Mouse (Mus musculus): ENCODE results near the gene Gfm1.

DNA sequence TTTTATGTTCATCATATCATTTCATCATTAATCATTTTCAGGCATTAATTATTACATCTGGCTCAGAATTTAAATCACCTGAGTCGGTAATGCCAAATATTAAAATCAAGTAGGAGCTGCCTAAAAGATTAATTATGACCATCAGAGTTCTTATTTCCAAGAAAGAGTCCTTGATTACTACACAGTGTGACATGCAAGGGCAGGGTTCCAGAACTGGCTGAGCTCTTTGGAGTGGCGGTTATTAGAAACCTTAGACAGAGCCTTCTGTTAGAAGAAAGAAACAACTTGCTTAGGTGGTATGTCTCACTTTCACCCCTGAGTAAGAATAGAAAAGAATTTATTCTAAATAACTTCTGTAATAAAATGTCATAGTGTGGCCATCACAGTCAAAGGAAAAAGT, 37.4 kb downstream of the Gfm1 start:
- no peak for TF ChIP-seq TAL1 (conservative IDR thresholded peaks at IDR 0.05; ENCODE audit: low read depth, low read length)
- no peak for TF ChIP-seq GATA1 (IDR thresholded peaks at IDR 0.05; ENCODE audit: borderline replicate concordance, low read length)
- no peak for TF ChIP-seq CTCF (IDR thresholded peaks at IDR 0.05; ENCODE audit: low read depth, low read length)
- no peak for TF ChIP-seq POLR2AphosphoS5 (IDR thresholded peaks at IDR 0.05; ENCODE audit: insufficient replicate concordance, low read depth, low read length)
